Mouse (Mus musculus) MEL (cell line): ENCODE results near the gene D430041D05Rik. TPM values are rescaled to one million over a fixed set of nuclear protein-coding genes. Genes with fewer than 3 reads are reported as not detected.

ENCODE experiments used
- DNase-seq: peaks from one replicate; pipeline ENCODE4 v3.0.0; 2011; ENCODE audit warnings: low read depth, low spot score
- H3K27ac ChIP-seq: 2 replicates; pipeline ENCODE4 v1.5.1; 2012; ENCODE audit warnings: low read depth, mild to moderate bottlenecking, control low read depth, low read length, moderate library complexity; ENCODE audit not compliant: control insufficient read depth
- H3K27me3 ChIP-seq, 2 experiments: fragments of 150-350 bp in 1 of 2; sonication (generic) in 1 of 2; 2 replicates each; pipeline ENCODE4 v1.6.1; 2012; ENCODE audit warnings: low read length in 2 of 2, mild to moderate bottlenecking in 2 of 2, improper control_type of control experiment in 1 of 2, moderate library complexity in 1 of 2; ENCODE audit not compliant: insufficient read depth in 2 of 2, control insufficient read depth in 1 of 2
- H3K36me3 ChIP-seq, 2 experiments: 2 replicates each; pipeline ENCODE4 v1.6.1; 2012 to 2014; ENCODE audit warnings: low read length in 2 of 2, improper control_type of control experiment in 1 of 2, inconsistent platforms in 1 of 2, mild to moderate bottlenecking in 1 of 2; ENCODE audit not compliant: insufficient read depth in 2 of 2, control insufficient read depth in 1 of 2
- H3K4me1 ChIP-seq, 2 experiments: fragments of 150-350 bp in 1 of 2; sonication (generic) in 1 of 2; 2 replicates each; pipeline ENCODE4 v1.6.1; 2012; ENCODE audit warnings: low read length in 2 of 2, improper control_type of control experiment in 1 of 2, mild to moderate bottlenecking in 1 of 2; ENCODE audit not compliant: insufficient read depth in 2 of 2, control insufficient read depth in 1 of 2
- H3K4me3 ChIP-seq, 2 experiments: fragments of 150-350 bp in 1 of 2; sonication (generic) in 1 of 2; 2 replicates each; pipeline ENCODE4 v1.5.1; 2012; ENCODE audit warnings: low read depth in 2 of 2, low read length in 2 of 2, mild to moderate bottlenecking in 2 of 2, moderate library complexity in 2 of 2, control low read depth in 1 of 2, improper control_type of control experiment in 1 of 2; ENCODE audit not compliant: control insufficient read depth in 1 of 2, insufficient read depth in 1 of 2
- H3K79me2 ChIP-seq: 2 replicates; pipeline ENCODE4 v1.6.1; 2012; ENCODE audit warnings: mild to moderate bottlenecking, low read length, moderate library complexity; ENCODE audit not compliant: control insufficient read depth, poor library complexity, insufficient read depth
- H3K9ac ChIP-seq: 2 replicates; pipeline ENCODE4 v1.6.1; 2012; ENCODE audit warnings: low read depth, mild to moderate bottlenecking, control low read depth, low read length, moderate library complexity; ENCODE audit not compliant: control insufficient read depth, poor library complexity, severe bottlenecking
- H3K9me3 ChIP-seq: fragments of 150-350 bp; sonication (generic); replicated peaks from 2 replicates; pipeline ENCODE4 v1.6.1; 2012; ENCODE audit warnings: mild to moderate bottlenecking, low read length, improper control_type of control experiment, moderate library complexity; ENCODE audit not compliant: insufficient read depth
- CHD2 ChIP-seq: IDR thresholded peaks from 2 replicates; pipeline ENCODE4 v1.6.1; 2011; ENCODE audit warnings: low read length, improper control_type of control experiment
- EP300 ChIP-seq, 2 experiments: IDR thresholded peaks; 2 replicates each; pipeline ENCODE4 v1.6.1; 2011; ENCODE audit warnings: improper control_type of control experiment in 2 of 2, low read length in 2 of 2, low read depth in 1 of 2, mild to moderate bottlenecking in 1 of 2
- ETS1 ChIP-seq: IDR thresholded peaks from 2 replicates; pipeline ENCODE4 v1.6.1; 2012; ENCODE audit warnings: low read depth, mild to moderate bottlenecking, inconsistent platforms, low read length, improper control_type of control experiment, moderate library complexity
- GABPA ChIP-seq: IDR thresholded peaks from 2 replicates; pipeline ENCODE4 v1.6.1; 2012; ENCODE audit warnings: low read depth, mild to moderate bottlenecking, inconsistent platforms, low read length, improper control_type of control experiment, moderate library complexity
- GATA1 ChIP-seq: IDR thresholded peaks from 2 replicates; pipeline ENCODE4 v1.6.1; 2011; ENCODE audit warnings: low read depth, low read length, improper control_type of control experiment
- HCFC1 ChIP-seq: IDR thresholded peaks from 2 replicates; pipeline ENCODE4 v1.6.1; 2012; ENCODE audit warnings: low read depth, mild to moderate bottlenecking, inconsistent platforms, low read length, improper control_type of control experiment, moderate library complexity
- KAT2A ChIP-seq: conservative IDR thresholded peaks from 2 replicates; pipeline ENCODE4 v1.6.1; 2012; ENCODE audit warnings: low read depth, low read length, improper control_type of control experiment, inconsistent platforms
- MAX ChIP-seq: IDR thresholded peaks from 2 replicates; pipeline ENCODE4 v1.6.1; 2011; ENCODE audit warnings: low read length, improper control_type of control experiment
- MAZ ChIP-seq: IDR thresholded peaks from 2 replicates; pipeline ENCODE4 v1.6.1; 2012; ENCODE audit warnings: low read depth, mild to moderate bottlenecking, inconsistent platforms, low read length, improper control_type of control experiment
- MEF2A ChIP-seq: IDR thresholded peaks from 2 replicates; pipeline ENCODE4 v1.6.1; 2014; ENCODE audit warnings: low read depth, mild to moderate bottlenecking, inconsistent platforms, low read length, improper control_type of control experiment; ENCODE audit not compliant: poor library complexity, insufficient replicate concordance, severe bottlenecking; ENCODE audit errors: extremely low read depth
- MXI1 ChIP-seq: IDR thresholded peaks from 2 replicates; pipeline ENCODE4 v1.6.1; 2011; ENCODE audit warnings: mild to moderate bottlenecking, low read depth, low read length, improper control_type of control experiment
- MYB ChIP-seq: IDR thresholded peaks from 2 replicates; pipeline ENCODE4 v1.6.1; 2011; ENCODE audit warnings: mild to moderate bottlenecking, low read depth, low read length, improper control_type of control experiment
- MYC ChIP-seq: IDR thresholded peaks from 2 replicates; pipeline ENCODE4 v1.6.1; 2011; ENCODE audit warnings: low read depth, mild to moderate bottlenecking, low read length, improper control_type of control experiment, moderate library complexity
- NELFE ChIP-seq: IDR thresholded peaks from 2 replicates; pipeline ENCODE4 v1.6.1; 2011; ENCODE audit warnings: low read depth, low read length, improper control_type of control experiment
- NRF1 ChIP-seq: IDR thresholded peaks from 2 replicates; pipeline ENCODE4 v1.6.1; 2014; ENCODE audit warnings: low read depth, mild to moderate bottlenecking, inconsistent platforms, low read length, improper control_type of control experiment, moderate library complexity; ENCODE audit not compliant: poor library complexity, insufficient read depth, severe bottlenecking
- POLR2A ChIP-seq, 2 experiments: IDR thresholded peaks; 2 replicates each; pipeline ENCODE4 v1.6.1; 2011 to 2012; ENCODE audit warnings: low read length in 2 of 2, mild to moderate bottlenecking in 2 of 2, control low read depth in 1 of 2, improper control_type of control experiment in 1 of 2, low read depth in 1 of 2, moderate library complexity in 1 of 2; ENCODE audit not compliant: control insufficient read depth in 1 of 2, insufficient read depth in 1 of 2, poor library complexity in 1 of 2
- POLR2AphosphoS2 ChIP-seq: IDR thresholded peaks from 2 replicates; pipeline ENCODE4 v1.6.1; 2011; ENCODE audit warnings: low read length, improper control_type of control experiment
- POLR2AphosphoS5 ChIP-seq: IDR thresholded peaks from 2 replicates; pipeline ENCODE4 v1.6.1; 2012; ENCODE audit warnings: low read depth, borderline replicate concordance, mild to moderate bottlenecking, inconsistent platforms, low read length, moderate library complexity, mixed read lengths
- RCOR1 ChIP-seq: IDR thresholded peaks from 2 replicates; pipeline ENCODE4 v1.6.1; 2012; ENCODE audit warnings: low read depth, mild to moderate bottlenecking, inconsistent platforms, low read length, improper control_type of control experiment
- SMC3 ChIP-seq: IDR thresholded peaks from 2 replicates; pipeline ENCODE4 v1.6.1; 2011; ENCODE audit warnings: low read depth, low read length, improper control_type of control experiment
- TAL1 ChIP-seq: IDR thresholded peaks from 2 replicates; pipeline ENCODE4 v1.6.1; 2012; ENCODE audit warnings: mild to moderate bottlenecking, inconsistent platforms, low read length, moderate library complexity, mixed read lengths
- TCF12 ChIP-seq: IDR thresholded peaks from 2 replicates; pipeline ENCODE4 v1.6.1; 2014; ENCODE audit warnings: low read depth, mild to moderate bottlenecking, inconsistent platforms, low read length, improper control_type of control experiment, moderate library complexity
- USF1 ChIP-seq: IDR thresholded peaks from 2 replicates; pipeline ENCODE4 v1.6.1; 2014; ENCODE audit warnings: low read depth, mild to moderate bottlenecking, inconsistent platforms, low read length, improper control_type of control experiment, moderate library complexity
- ZC3H11A ChIP-seq: IDR thresholded peaks from 2 replicates; pipeline ENCODE4 v1.6.1; 2012; ENCODE audit warnings: low read depth, mild to moderate bottlenecking, inconsistent platforms, low read length, improper control_type of control experiment
- ZKSCAN1 ChIP-seq: IDR thresholded peaks from 2 replicates; pipeline ENCODE4 v1.6.1; 2012; ENCODE audit warnings: low read depth, mild to moderate bottlenecking, inconsistent platforms, low read length, improper control_type of control experiment, moderate library complexity
- ZNF384 ChIP-seq: IDR thresholded peaks from 2 replicates; pipeline ENCODE4 v1.6.1; 2012; ENCODE audit warnings: low read depth, mild to moderate bottlenecking, inconsistent platforms, low read length, improper control_type of control experiment
- polyA plus RNA-seq, 2 experiments: library from polyadenylated mRNA; stranded (reverse) in 1 of 2; unstranded in 1 of 2; fragments of >175 nt in 1 of 2; fragments of >200 nt in 1 of 2; gene quantifications; 2 replicates each; pipeline versions ENCODE4 v1.2.1 to v1.2.4; 2012; ENCODE audit warnings: low replicate concordance in 2 of 2, low read depth in 1 of 2; ENCODE audit not compliant: insufficient read length in 2 of 2, insufficient read depth in 1 of 2, missing spikeins in 1 of 2
- total RNA-seq: library from RNA; depleted of rRNA; stranded (reverse); fragments of 300-350 nt; gene quantifications from 2 replicates; pipeline ENCODE4 v1.2.3, GENCODE M21; 2012

The D430041D05Rik gene
- total and polyA plus RNA-seq, 3 experiments, result 0.46 to 1.1 TPM; not detected in 1

GRCm38 (mm10) chr2:104179636-104180035, 231.2 kb downstream of the D430041D05Rik start (continued):
- TF ChIP-seq GATA1 (peak; percentile 52; the same call in 1 of the 2 replicates), TCF12 (peak; percentile 59)

- TF ChIP-seq NRF1, result no peak
- TF ChIP-seq GATA1, result peak; percentile 48
- no peak for TF ChIP-seq TAL1
- TF ChIP-seq MEF2A, result no peak
- TF ChIP-seq SMC3, result no peak
- 0 out of 2 replicates have a peak, but pooled peaks have one; percentile 38 for TF ChIP-seq MYC
- peak in 1 of 2 experiments; percentile 19; a peak in 2 of 4 replicates for TF ChIP-seq EP300 (IDR thresholded peaks at IDR 0.05; ENCODE audit: low read depth in 1 of 2, low read length in 2 of 2)
- 0 out of 2 replicates have a peak, but pooled peaks have one; percentile 23 for TF ChIP-seq ETS1
- 0 out of 2 replicates have a peak, but pooled peaks have one; percentile 31 for TF ChIP-seq MAX
- no peak for TF ChIP-seq POLR2A (IDR thresholded peaks at IDR 0.05; ENCODE audit: control insufficient read depth in 1 of 2, insufficient read depth in 1 of 2, low read depth in 1 of 2, low read length in 2 of 2, poor library complexity in 1 of 2)
- TF ChIP-seq GABPA, result no peak
Measured at GRCm38 (mm10) chr2:104178251-104178650, 232.6 kb downstream of the D430041D05Rik start.

DNA sequence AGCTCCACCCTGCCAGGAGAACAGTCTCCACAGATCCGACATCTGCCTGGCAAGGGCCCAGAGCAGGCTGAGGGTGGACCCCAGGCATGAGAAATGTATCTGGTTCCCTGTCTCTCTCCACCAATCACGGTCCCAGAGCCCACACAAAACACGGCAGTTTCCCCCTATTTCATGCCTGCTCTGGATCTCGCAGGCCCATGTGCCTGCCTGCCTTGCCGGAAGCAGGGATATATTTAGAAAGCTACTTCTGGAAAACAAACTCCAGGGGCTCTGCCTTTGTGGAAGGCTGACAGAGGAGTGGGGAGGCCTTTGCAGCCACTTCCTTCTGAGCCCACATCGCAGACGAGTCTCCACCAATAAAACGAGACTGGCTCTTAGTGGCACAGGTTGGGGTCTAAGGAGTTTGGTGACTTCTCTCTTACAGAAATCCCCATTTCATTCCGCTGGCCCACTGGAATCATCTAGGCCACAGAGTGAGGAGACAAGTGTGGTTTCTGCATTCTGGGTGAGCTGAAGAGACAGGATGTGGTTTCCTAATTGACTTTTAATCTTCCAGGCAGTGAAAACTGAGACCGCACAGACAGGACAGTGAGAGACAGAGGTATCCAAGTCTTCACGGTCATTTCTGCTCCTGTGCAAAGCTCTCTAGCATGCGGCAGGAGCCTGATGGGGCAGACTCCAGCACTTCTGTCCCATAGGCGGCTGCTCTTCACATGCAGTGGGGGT, 233.7 kb downstream of the D430041D05Rik start:
- peaks cover 27 to 54% of the 10 kb centered on the region in 2 experiments for H3K4me1 ChIP-seq
- H3K79me2 ChIP-seq, result no peaks in the 10 kb centered on the region
- H3K36me3 ChIP-seq, result peaks cover 0 to 40% of the 10 kb centered on the region in 2 experiments; a peak in 2 of 4 replicates
- no peaks in the 10 kb centered on the region for H3K9me3 ChIP-seq
- H3K27me3 ChIP-seq, result no peaks in the 10 kb centered on the region
- H3K27ac ChIP-seq, result peak overlapping the region; percentile 85
- peak; percentile 89 for DNase-seq
- H3K9ac ChIP-seq, result peak overlapping the region; percentile 57
- H3K4me3 ChIP-seq, result peak overlapping the region; percentile 22 to 34; a peak in 3 of 4 replicates
- TF ChIP-seq USF1 (peak; percentile 70), HCFC1 (0 out of 2 replicates have a peak, but pooled peaks have one; percentile 29), MAZ (0 out of 2 replicates have a peak, but pooled peaks have one; percentile 13), KAT2A (no peak), RCOR1 (peak; percentile 43), ZC3H11A (no peak), ZNF384 (no peak), MYC (0 out of 2 replicates have a peak, but pooled peaks have one; percentile 51), ETS1 (no peak; the same call in 1 of the 2 replicates), NRF1 (no peak), MYB (no peak), POLR2AphosphoS2 (no peak), MXI1 (peak; percentile 68), ZKSCAN1 (no peak), MEF2A (no peak), NELFE (peak; percentile 53), TAL1 (peak; percentile 47), CHD2 (no peak), POLR2AphosphoS5 (no peak)

More at GRCm38 (mm10) chr2:104178251-104178650, 232.6 kb downstream of the D430041D05Rik start:
- no peaks in the 10 kb centered on the region for H3K79me2 ChIP-seq
- H3K36me3 ChIP-seq, result peaks cover 0 to 40% of the 10 kb centered on the region in 2 experiments; a peak in 2 of 4 replicates
- peaks cover 24 to 57% of the 10 kb centered on the region in 2 experiments for H3K4me1 ChIP-seq
- peak; percentile 66 for DNase-seq
- H3K27me3 ChIP-seq, result no peaks in the 10 kb centered on the region
- H3K9ac ChIP-seq, result peak overlapping the region; percentile 24
- H3K4me3 ChIP-seq, result 0 out of 4 replicates have a peak overlapping the region, but pooled peaks of 1 of the 2 experiments have one; percentile 3
- peak overlapping the region; percentile 85 for H3K27ac ChIP-seq
- H3K9me3 ChIP-seq, result no peaks in the 10 kb centered on the region
